Mouse (Mus musculus) lung, adult 2 months (tissue): ENCODE measurements at regions not wholly inside any gene's neighbourhood (a gene's known extent, or its start where the extent isn't known, plus 50 kb on each side); places are given as distances from the start of the nearest gene placed in this dataset.

Experiments
- CTCF ChIP-seq: fragments of 200-500 bp; IDR thresholded peaks from 2 replicates; pipeline ENCODE4 v1.5.1; 2011; ENCODE audit warnings: mild to moderate bottlenecking, low read length, control low read depth; ENCODE audit not compliant: insufficient read depth
- POLR2A ChIP-seq: fragments of 200-500 bp; IDR thresholded peaks from 2 replicates; pipeline ENCODE4 v1.6.1; 2011; ENCODE audit warnings: low read depth, mild to moderate bottlenecking, control low read depth, low read length, borderline replicate concordance; ENCODE audit errors: extremely low read depth

- no peak for TF ChIP-seq CTCF
- TF ChIP-seq POLR2A: no peak
These were observed 51.3 kb downstream of the H2al2a start for GRCm38 (mm10) chr2:17945369-17945915.
